Mouse (Mus musculus) lung, postnatal 0 days (tissue): ENCODE data around the gene Enox1.
"Not testable (repeated sequence)": the region's sequence is repeated elsewhere in the genome, so short reads cannot be mapped to it uniquely, and the experiment has no call there.

Experiments used
- CTCF ChIP-seq: IDR thresholded peaks from 2 replicates; pipeline ENCODE4 v1.5.1; 2016; ENCODE audit warnings: antibody characterized with exemption, mild to moderate bottlenecking
- EP300 ChIP-seq: IDR thresholded peaks from 2 replicates; pipeline ENCODE4 v1.6.1; 2016; ENCODE audit warnings: antibody characterized with exemption, mild to moderate bottlenecking, control low read depth

- TF ChIP-seq CTCF, EP300: not testable (repeated sequence)
These were observed 45.9 kb upstream of the Enox1 start for GRCm38 (mm10) chr14:77110622-77111021.
